Mouse (Mus musculus): ENCODE measurements around the gene Ptprd. TPM values are rescaled to one million over a fixed set of nuclear protein-coding genes. Genes with fewer than 3 reads are reported as not detected.

Ptprd gene
- polyA plus RNA-seq, 1 experiment: 7.4 TPM

- Histone ChIP-seq H3K4me1 (ENCODE audit: control insufficient read depth, insufficient read depth, low read length) (no peaks in the 10 kb centered on the region), H3K4me3 (replicated peaks; ENCODE audit: control insufficient read depth, low read depth, low read length) (no peak overlapping the region), H3K27ac (ENCODE audit: control insufficient read depth, insufficient read depth, low read depth, low read length, poor library complexity) (no peak overlapping the region)
- TF ChIP-seq POLR2A (IDR thresholded peaks at IDR 0.05; ENCODE audit: borderline replicate concordance, control insufficient read depth, low read depth, low read length) (no peak), CTCF (IDR thresholded peaks at IDR 0.05; ENCODE audit: control insufficient read depth, insufficient read depth, low read length) (no peak)
- WGBS: 74% methylated on average over 1 of the region's 1 CpGs
Observed at GRCm38 (mm10) chr4:77586624-77587023, 625.1 kb downstream of the Ptprd start.

- WGBS: 42% methylated on average over 1 of the region's 1 CpGs
- no peak for TF ChIP-seq POLR2A (IDR thresholded peaks at IDR 0.05; ENCODE audit: borderline replicate concordance, control insufficient read depth, low read depth, low read length)
- no peak for TF ChIP-seq CTCF (IDR thresholded peaks at IDR 0.05; ENCODE audit: control insufficient read depth, insufficient read depth, low read length)
- H3K4me1 ChIP-seq (ENCODE audit: control insufficient read depth, insufficient read depth, low read length): no peaks in the 10 kb centered on the region
- H3K27ac ChIP-seq (ENCODE audit: control insufficient read depth, insufficient read depth, low read depth, low read length, poor library complexity): no peak overlapping the region
- no peak overlapping the region for H3K4me3 ChIP-seq (replicated peaks; ENCODE audit: control insufficient read depth, low read depth, low read length)
Observed at GRCm38 (mm10) chr4:77586222-77586621, 625.5 kb downstream of the Ptprd start.

DNA sequence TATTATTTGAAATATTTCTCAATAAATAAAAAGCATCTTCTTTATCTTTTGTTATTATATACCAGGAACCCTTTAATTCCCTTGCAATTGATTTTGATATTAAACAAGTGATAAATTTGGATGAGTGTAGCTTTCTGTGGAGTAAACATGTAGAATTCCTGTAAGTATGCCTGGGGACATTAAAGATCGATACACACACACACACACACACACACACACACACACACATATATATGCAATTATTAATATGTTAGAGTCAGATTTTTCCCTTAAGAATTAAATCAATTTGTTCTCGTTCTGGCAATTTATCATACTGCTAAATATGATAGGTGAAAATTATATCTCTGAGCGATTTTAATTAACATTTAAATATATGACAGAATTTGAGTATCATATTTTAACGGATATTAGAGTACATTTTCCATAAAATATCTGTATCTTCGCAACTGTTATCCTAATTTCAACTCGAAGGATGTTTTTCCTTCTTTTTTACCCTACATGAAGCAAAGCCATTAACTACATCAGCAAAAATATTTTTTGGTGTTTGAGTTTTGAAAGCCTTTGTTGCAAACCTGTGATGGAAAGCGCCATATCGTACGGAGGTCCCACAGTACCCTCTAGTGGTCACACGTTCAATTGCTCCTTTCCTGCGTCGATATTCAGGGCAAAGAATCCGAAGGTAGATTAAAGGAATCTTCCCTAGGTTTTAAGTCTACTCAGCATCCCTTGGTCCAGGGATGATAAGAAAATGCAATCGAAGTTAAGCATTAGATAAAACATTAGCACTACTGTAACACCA is 653.2 kb downstream of the Ptprd start:
- no peaks in the 10 kb centered on the region for H3K4me1 ChIP-seq (ENCODE audit: control insufficient read depth, insufficient read depth, low read length)
- TF ChIP-seq CTCF (IDR thresholded peaks at IDR 0.05; ENCODE audit: control insufficient read depth, insufficient read depth, low read length): no peak
- TF ChIP-seq POLR2A (IDR thresholded peaks at IDR 0.05; ENCODE audit: borderline replicate concordance, control insufficient read depth, low read depth, low read length): no peak
- 22% methylated on average over 14 of the region's 14 CpGs for WGBS

DNA sequence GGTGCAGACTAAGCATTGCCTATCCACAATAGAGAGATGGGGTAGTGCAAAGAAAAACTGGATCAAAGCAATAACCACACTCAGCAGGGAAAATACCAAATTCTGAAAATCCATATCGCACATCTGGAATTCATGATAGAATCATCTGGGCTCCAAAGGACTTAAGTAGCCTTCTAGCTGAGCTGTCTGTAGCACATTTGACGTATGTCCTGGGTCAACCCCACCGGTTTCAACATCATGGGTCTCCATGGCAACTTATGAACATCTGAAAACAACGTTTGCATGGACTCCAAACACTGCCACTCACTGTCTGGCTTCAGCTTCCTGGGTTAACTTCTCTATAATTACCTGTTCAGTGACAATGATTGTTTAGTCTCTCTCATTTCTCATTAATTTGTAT is 655.9 kb downstream of the Ptprd start:
- H3K4me1 ChIP-seq (ENCODE audit: control insufficient read depth, insufficient read depth, low read length): no peaks in the 10 kb centered on the region
- no peak overlapping the region for H3K4me3 ChIP-seq (replicated peaks; ENCODE audit: control insufficient read depth, low read depth, low read length)
- no peak for TF ChIP-seq POLR2A (IDR thresholded peaks at IDR 0.05; ENCODE audit: borderline replicate concordance, control insufficient read depth, low read depth, low read length)
- no peak for TF ChIP-seq CTCF (IDR thresholded peaks at IDR 0.05; ENCODE audit: control insufficient read depth, insufficient read depth, low read length)
- WGBS: 53% methylated on average over 4 of the region's 4 CpGs
- no peak overlapping the region for H3K27ac ChIP-seq (ENCODE audit: control insufficient read depth, insufficient read depth, low read depth, low read length, poor library complexity)

More for the DNA sequence above, 653.2 kb downstream of the Ptprd start:
- Histone ChIP-seq H3K27ac (ENCODE audit: control insufficient read depth, insufficient read depth, low read depth, low read length, poor library complexity) (no peak overlapping the region), H3K4me3 (replicated peaks; ENCODE audit: control insufficient read depth, low read depth, low read length) (no peak overlapping the region)

DNA sequence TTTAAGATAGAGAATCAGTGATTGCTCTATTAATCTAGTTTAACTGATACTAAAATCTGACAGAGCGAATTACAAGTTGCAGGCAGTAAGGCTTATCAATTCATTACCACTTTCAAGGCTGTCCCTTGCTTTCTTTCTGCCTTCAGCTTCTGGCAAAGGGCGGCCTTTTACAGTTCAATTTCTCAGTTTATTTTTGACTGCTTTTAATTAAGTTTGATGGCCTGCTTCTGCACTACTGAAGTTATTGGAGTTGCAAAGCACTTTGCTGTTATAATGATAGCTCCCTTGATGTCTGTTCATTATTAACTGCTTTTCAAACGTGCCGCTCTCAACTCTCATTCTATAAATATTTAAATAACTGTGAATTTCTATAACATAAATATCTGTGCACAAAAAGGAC is 673.9 kb downstream of the Ptprd start:
- WGBS: 86% methylated on average over 4 of the region's 4 CpGs
- no peak overlapping the region for H3K4me3 ChIP-seq (replicated peaks; ENCODE audit: control insufficient read depth, low read depth, low read length)
- TF ChIP-seq CTCF (IDR thresholded peaks at IDR 0.05; ENCODE audit: control insufficient read depth, insufficient read depth, low read length) (no peak), POLR2A (IDR thresholded peaks at IDR 0.05; ENCODE audit: borderline replicate concordance, control insufficient read depth, low read depth, low read length) (no peak)
- H3K27ac ChIP-seq (ENCODE audit: control insufficient read depth, insufficient read depth, low read depth, low read length, poor library complexity): no peak overlapping the region
- no peaks in the 10 kb centered on the region for H3K4me1 ChIP-seq (ENCODE audit: control insufficient read depth, insufficient read depth, low read length)

GRCm38 (mm10) chr4:77537336-77537735 is 674.4 kb downstream of the Ptprd start:
- TF ChIP-seq POLR2A (IDR thresholded peaks at IDR 0.05; ENCODE audit: borderline replicate concordance, control insufficient read depth, low read depth, low read length) (no peak), CTCF (IDR thresholded peaks at IDR 0.05; ENCODE audit: control insufficient read depth, insufficient read depth, low read length) (no peak)
- 77% methylated on average over 5 of the region's 5 CpGs for WGBS
- H3K4me3 ChIP-seq (replicated peaks; ENCODE audit: control insufficient read depth, low read depth, low read length): no peak overlapping the region
- H3K27ac ChIP-seq (ENCODE audit: control insufficient read depth, insufficient read depth, low read depth, low read length, poor library complexity): no peak overlapping the region
- no peaks in the 10 kb centered on the region for H3K4me1 ChIP-seq (ENCODE audit: control insufficient read depth, insufficient read depth, low read length)

DNA sequence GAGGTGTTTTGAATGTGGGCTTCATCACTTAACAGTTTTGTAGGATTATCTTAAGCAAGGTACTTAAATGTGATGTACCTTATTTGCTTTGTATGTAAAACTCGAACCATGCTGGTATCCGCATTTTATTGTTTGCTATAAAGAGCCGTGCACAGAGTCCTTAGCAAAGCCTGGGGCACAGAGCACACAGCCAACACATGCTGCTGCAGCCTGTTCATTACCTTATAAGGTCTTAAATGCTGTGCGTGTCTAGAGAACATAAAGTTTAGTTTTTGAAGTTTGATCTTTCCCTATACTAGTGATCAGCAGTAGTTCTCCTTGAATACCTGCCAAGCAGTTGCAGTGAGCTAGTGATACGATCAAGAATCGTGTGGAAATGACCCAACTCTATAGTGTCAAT is 676.2 kb downstream of the Ptprd start:
- no peak for TF ChIP-seq CTCF (IDR thresholded peaks at IDR 0.05; ENCODE audit: control insufficient read depth, insufficient read depth, low read length)
- TF ChIP-seq POLR2A (IDR thresholded peaks at IDR 0.05; ENCODE audit: borderline replicate concordance, control insufficient read depth, low read depth, low read length): no peak
- Histone ChIP-seq H3K27ac (ENCODE audit: control insufficient read depth, insufficient read depth, low read depth, low read length, poor library complexity) (no peak overlapping the region), H3K4me1 (ENCODE audit: control insufficient read depth, insufficient read depth, low read length) (no peaks in the 10 kb centered on the region), H3K4me3 (replicated peaks; ENCODE audit: control insufficient read depth, low read depth, low read length) (no peak overlapping the region)
- WGBS: 85% methylated on average over 6 of the region's 6 CpGs

- Histone ChIP-seq H3K4me3 (replicated peaks; ENCODE audit: control insufficient read depth, low read depth, low read length) (no peak overlapping the region), H3K27ac (ENCODE audit: control insufficient read depth, insufficient read depth, low read depth, low read length, poor library complexity) (no peak overlapping the region), H3K4me1 (ENCODE audit: control insufficient read depth, insufficient read depth, low read length) (no peaks in the 10 kb centered on the region)
- TF ChIP-seq POLR2A (IDR thresholded peaks at IDR 0.05; ENCODE audit: borderline replicate concordance, control insufficient read depth, low read depth, low read length) (no peak), CTCF (IDR thresholded peaks at IDR 0.05; ENCODE audit: control insufficient read depth, insufficient read depth, low read length) (no peak)
- WGBS: 72% methylated on average over 4 of the region's 4 CpGs
Observed at GRCm38 (mm10) chr4:77534553-77534952, 677.2 kb downstream of the Ptprd start.
